Mouse (Mus musculus) cortical plate, adult 2 months (tissue): ENCODE measurements at regions not wholly inside any gene's neighbourhood (a gene's known extent, or its start where the extent isn't known, plus 50 kb on each side); places are given as distances from the start of the nearest gene placed in this dataset.

Source experiments
- H3K27ac ChIP-seq: fragments of 200-500 bp; 2 replicates; pipeline ENCODE4 v1.5.1; 2012; ENCODE audit warnings: low read length, control low read depth, inconsistent platforms; ENCODE audit not compliant: insufficient read depth
- H3K4me1 ChIP-seq: fragments of 200-500 bp; 2 replicates; pipeline ENCODE4 v1.6.1; 2011; ENCODE audit warnings: low read length; ENCODE audit not compliant: control insufficient read depth, insufficient read depth
- H3K4me3 ChIP-seq: fragments of 200-500 bp; 2 replicates; pipeline ENCODE4 v1.5.1; 2011; ENCODE audit warnings: mild to moderate bottlenecking, low read length, control low read depth; ENCODE audit not compliant: insufficient read depth
- CTCF ChIP-seq: fragments of 200-500 bp; IDR thresholded peaks from 2 replicates; pipeline ENCODE4 v1.5.1; 2011; ENCODE audit warnings: mild to moderate bottlenecking, control low read depth, low read length; ENCODE audit not compliant: insufficient read depth; ENCODE audit errors: extremely low read depth
- POLR2A ChIP-seq: fragments of 200-500 bp; IDR thresholded peaks from 2 replicates; pipeline ENCODE4 v1.6.1; 2011; ENCODE audit warnings: mild to moderate bottlenecking, low read length, control low read depth; ENCODE audit not compliant: insufficient read depth; ENCODE audit errors: extremely low read depth

GRCm38 (mm10) chr13:52109039-52109759 lies 262.7 kb downstream of the Gadd45g start:
- H3K4me1 ChIP-seq, result no peaks in the 10 kb centered on the region
- no peak overlapping the region for H3K27ac ChIP-seq
- TF ChIP-seq CTCF, result no peak
- no peak for TF ChIP-seq POLR2A
- no peak overlapping the region for H3K4me3 ChIP-seq

GRCm38 (mm10) chr13:52110750-52111149 lies 264.3 kb downstream of the Gadd45g start:
- Histone ChIP-seq H3K27ac (no peak overlapping the region), H3K4me3 (no peak overlapping the region), H3K4me1 (no peaks in the 10 kb centered on the region)
- no peak for TF ChIP-seq CTCF
- TF ChIP-seq POLR2A, result no peak

- Histone ChIP-seq H3K4me1 (no peaks in the 10 kb centered on the region), H3K27ac (no peak overlapping the region), H3K4me3 (no peak overlapping the region)
- TF ChIP-seq CTCF (no peak), POLR2A (no peak)
Measured at GRCm38 (mm10) chr13:52113549-52113948, 267.1 kb downstream of the Gadd45g start.

GRCm38 (mm10) chr13:52114431-52114830 lies 268.0 kb downstream of the Gadd45g start:
- Histone ChIP-seq H3K27ac (no peak overlapping the region), H3K4me1 (no peaks in the 10 kb centered on the region), H3K4me3 (no peak overlapping the region)
- TF ChIP-seq CTCF, result no peak
- TF ChIP-seq POLR2A, result no peak

- no peak for TF ChIP-seq POLR2A
- TF ChIP-seq CTCF, result no peak
- no peak overlapping the region for H3K4me3 ChIP-seq
- no peak overlapping the region for H3K27ac ChIP-seq
- no peaks in the 10 kb centered on the region for H3K4me1 ChIP-seq
Measured at GRCm38 (mm10) chr13:52114962-52115361, 268.5 kb downstream of the Gadd45g start.

- TF ChIP-seq CTCF (no peak), POLR2A (no peak)
- no peak overlapping the region for H3K27ac ChIP-seq
- no peak overlapping the region for H3K4me3 ChIP-seq
- H3K4me1 ChIP-seq, result no peaks in the 10 kb centered on the region
Measured at GRCm38 (mm10) chr13:52116241-52116640, 269.8 kb downstream of the Gadd45g start.

GRCm38 (mm10) chr13:52116756-52117155 lies 270.3 kb downstream of the Gadd45g start:
- Histone ChIP-seq H3K4me1 (no peaks in the 10 kb centered on the region), H3K4me3 (no peak overlapping the region), H3K27ac (no peak overlapping the region)
- no peak for TF ChIP-seq CTCF
- no peak for TF ChIP-seq POLR2A

GRCm38 (mm10) chr13:52120795-52121194 lies 274.3 kb downstream of the Gadd45g start:
- Histone ChIP-seq H3K4me1 (no peaks in the 10 kb centered on the region), H3K4me3 (no peak overlapping the region), H3K27ac (no peak overlapping the region)
- TF ChIP-seq CTCF (no peak), POLR2A (no peak)

GRCm38 (mm10) chr13:52125037-52125436 lies 278.6 kb downstream of the Gadd45g start:
- Histone ChIP-seq H3K4me3 (no peak overlapping the region), H3K27ac (no peak overlapping the region), H3K4me1 (no peaks in the 10 kb centered on the region)
- TF ChIP-seq CTCF (no peak), POLR2A (no peak)

- TF ChIP-seq CTCF, result no peak
- H3K4me1 ChIP-seq, result no peaks in the 10 kb centered on the region
- H3K27ac ChIP-seq, result no peak overlapping the region
- no peak overlapping the region for H3K4me3 ChIP-seq
Measured at GRCm38 (mm10) chr13:52127751-52128150, 281.3 kb downstream of the Gadd45g start.
